Mouse (Mus musculus): Measurements from ENCODE around the gene Rnaseh1. TPM values are rescaled to one million over a fixed set of nuclear protein-coding genes. Genes with fewer than 3 reads are reported as not detected.

Gene Rnaseh1
- 25.1 to 38.5 TPM (median 30.6 TPM) in 4 replicates for total RNA-seq (2023)

DNA sequence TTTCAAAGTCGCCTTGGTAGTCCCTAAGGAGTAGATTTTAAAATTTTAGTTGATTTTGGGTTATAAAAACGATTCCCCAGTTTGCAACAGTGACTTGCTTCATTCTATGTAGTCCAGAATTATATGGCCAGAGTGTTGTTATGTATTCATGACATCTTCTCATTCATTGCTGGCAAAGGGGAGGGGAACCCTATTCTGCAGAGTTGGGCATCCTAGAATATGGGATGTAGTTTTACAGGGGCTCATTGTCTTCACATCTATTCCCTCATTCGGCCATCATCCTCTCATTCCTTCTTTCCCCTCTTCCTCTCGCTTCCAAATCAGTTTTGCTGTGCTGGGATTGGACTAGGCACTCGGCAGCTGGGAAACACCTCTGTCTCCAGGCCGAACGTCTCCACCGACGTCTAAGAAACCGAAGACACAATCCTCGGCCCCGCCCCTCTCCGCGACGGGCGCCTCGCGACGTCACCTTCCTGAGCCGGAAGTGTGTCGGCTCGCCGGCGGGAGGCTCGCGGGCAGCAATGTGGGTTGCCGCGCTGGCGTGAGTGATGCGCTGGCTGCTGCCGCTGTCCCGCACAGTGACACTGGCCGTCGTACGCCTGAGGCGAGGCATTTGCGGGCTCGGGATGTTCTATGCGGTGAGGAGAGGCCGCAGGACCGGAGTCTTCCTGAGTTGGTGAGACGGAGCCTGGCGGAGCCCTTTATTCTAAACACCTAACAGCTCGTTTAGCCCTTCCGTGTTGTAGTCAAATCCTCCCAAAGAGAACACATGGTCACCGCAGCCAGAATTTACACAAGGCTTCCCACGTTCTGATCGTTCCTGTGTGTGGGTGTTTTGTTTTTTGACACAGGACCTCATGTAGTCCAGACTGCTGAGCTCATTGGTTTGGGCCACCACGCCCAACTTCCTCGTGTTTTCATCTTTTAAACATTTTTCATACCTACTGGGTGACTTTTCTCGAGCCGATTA is at the start of gene Rnaseh1:
Rnaseh1 (plus strand) TSS at position 462 of the 970 bp plus-strand sequence.

DNA sequence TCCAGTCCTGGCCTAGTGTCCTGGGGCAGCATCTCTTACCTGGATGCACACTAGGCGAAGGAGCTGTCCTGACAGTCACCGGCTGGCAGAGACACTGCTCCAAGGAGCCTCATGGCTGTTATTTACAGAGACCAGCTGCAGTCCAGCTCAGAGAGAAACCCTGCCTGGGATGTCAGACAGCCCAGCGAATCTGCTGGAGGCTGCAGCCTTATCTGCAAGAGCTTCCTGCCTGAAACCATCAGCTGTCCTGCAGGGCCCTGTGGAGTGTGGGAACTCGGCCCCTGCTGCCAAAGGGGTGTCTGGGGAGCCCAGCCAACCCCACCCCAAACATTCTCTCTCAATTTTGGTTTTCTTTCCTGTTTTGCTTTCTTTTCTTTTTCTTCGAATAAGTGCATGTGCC is 26.2 kb upstream of the Rnaseh1 start, which contains the start of gene Colec11:
Colec11 (minus strand) TSS at position 183 of the 400 bp plus-strand sequence.

DNA sequence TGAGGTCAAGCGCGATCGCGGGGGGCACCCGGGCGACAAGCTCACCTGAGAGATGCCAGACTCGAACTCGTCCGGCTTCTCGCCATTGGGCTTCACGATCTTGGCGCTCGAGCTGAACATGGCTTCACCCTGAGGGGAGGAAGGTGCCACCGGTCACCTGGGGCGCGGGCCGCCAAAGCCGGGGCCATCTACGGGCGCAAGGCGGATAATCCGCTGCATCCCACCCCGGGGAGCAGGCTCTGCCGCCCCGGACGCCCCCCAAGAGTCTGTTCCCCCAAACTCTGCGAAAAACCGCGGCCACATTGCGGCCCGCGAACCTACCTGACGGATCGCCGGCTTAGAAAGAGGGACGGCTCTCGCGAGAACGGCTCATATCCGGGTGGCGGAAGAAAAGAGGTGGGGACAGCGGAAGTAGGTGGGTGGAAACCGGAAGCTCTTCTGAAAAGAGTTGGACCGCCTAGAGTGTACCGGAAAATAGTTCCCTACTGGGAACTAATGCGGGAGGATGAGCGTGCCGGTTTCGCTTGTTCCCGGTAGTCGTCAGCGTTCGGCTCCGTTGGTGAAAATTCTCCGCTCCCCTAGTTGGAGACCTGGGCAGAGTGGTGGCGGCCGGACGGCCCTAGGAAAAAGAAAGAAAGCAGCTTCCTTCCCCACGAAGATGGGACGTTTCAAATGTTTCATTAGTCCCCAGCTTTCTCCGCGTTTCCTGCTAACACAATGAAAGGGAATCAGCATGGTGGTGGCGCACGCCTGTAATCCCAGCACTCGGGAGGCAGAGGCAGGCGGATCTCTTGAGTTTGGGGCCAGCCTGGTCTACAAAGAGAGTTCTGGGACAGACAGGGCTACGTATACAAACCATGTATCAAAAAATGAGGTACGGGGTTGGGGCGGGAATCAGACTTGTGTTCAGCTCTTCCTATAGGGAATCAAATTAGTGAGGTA is 13.6 kb upstream of the Rnaseh1 start, which contains the start of gene Rps7:
Rps7 (minus strand) TSS at position 419 of the 942 bp plus-strand sequence.

DNA sequence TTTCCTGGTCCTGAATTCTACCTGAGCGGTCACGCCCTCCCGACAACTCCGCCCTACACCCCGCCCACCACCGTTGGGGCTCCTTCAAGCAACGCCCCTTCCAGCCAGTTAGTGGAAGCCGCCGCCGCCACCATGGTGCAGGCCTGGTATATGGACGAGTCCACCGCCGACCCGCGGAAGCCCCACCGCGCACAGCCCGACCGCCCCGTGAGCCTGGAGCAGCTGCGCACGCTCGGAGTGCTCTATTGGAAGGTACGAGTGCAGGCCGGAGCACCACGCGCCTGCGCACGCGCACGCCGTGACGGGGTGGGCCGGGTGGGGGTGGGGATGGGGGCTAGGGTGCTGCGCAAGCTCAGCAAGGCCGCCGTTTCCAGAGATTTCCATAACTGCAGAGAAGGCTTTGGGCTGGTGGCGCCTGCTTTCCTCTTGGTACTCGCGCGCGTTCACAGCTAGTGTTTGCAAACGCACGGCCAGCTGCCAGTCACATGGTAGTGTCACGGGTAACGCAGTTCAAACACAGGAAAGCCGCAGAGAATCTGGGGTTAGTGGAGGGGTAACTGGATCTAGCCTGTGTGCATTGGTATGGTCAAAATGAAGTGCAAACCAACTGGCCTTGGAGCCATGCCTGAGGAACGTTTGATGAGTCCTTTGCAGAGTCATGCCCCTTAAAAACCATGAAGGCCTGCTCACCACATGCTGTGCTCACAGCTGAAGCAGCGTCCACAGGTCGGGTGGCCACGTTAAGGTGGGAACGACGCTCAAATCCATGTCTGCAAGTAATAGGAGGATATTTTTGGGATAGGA is 25.9 kb downstream of the Rnaseh1 start, which contains the start of gene Adi1:
Adi1 (plus strand) TSS at position 111 of the 804 bp plus-strand sequence.

Other genes starting within 250 kb of the Rnaseh1 start
- gene Dcdc2c, start 97.2 kb upstream of the Rnaseh1 start, total RNA-seq (2023) = 0.82 to 1.4 TPM (median 1.1 TPM) in 4 replicates
- gene Allc, start 67.1 kb upstream of the Rnaseh1 start, total RNA-seq (2023) = not detected in 4 replicates
- not detected in 4 replicates for gene Colec11, start 26.2 kb upstream of the Rnaseh1 start, total RNA-seq (2023)
- 1,031 to 1,138 TPM (median 1,053 TPM) in 4 replicates for gene Rps7, start 13.6 kb upstream of the Rnaseh1 start, total RNA-seq (2023)
- 58.4 to 72.1 TPM (median 60.8 TPM) in 4 replicates for gene Adi1, start 25.6 kb downstream of the Rnaseh1 start, total RNA-seq (2023)
- gene Trappc12, start 100.9 kb downstream of the Rnaseh1 start, total RNA-seq (2023) = 47.0 to 58.8 TPM (median 52.1 TPM) in 4 replicates
- 22.2 to 36.0 TPM (median 30.6 TPM) in 4 replicates for gene Eipr1, start 102.2 kb downstream of the Rnaseh1 start, total RNA-seq (2023)

Measured in B cell, adult 62 days (primary cell).